Mouse (Mus musculus): ENCODE data around the gene Cdc14a. TPM values are rescaled to one million over a fixed set of nuclear protein-coding genes. Genes with fewer than 3 reads are reported as not detected.

The Cdc14a gene
- polyA plus RNA-seq, 1 experiment from 2014 or later: 14.3 TPM

DNA sequence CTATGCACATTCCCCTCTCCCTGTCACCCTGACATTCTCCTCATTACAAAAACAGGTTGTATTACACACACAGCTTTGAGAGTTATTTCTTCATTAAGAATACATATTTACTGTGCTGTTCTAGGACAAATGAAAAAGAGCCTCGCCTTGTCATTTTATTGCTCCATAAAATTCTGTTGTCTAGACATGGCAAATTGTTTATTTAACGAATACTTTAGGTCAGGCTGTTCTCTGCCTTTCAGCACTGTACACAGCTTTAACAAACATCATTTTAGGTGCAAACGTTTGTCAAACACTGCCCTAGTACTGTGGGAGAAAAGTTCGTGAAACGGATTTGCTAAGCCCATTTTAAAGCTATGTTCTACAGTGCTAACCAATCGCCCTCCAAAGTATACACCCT, 122.1 kb downstream of the Cdc14a start:
- no peak overlapping the region for H3K4me3 ChIP-seq (ENCODE audit: low read length)
- H3K27me3 ChIP-seq (ENCODE audit: insufficient read depth, low read length): no peaks in the 10 kb centered on the region
- H3K4me2 ChIP-seq (replicated peaks; ENCODE audit: low read depth, low read length): no peak overlapping the region
- H3K4me1 ChIP-seq (ENCODE audit: insufficient read depth, low read length): no peaks in the 10 kb centered on the region
- WGBS: 72% methylated on average over 6 of the region's 6 CpGs
- H3K27ac ChIP-seq (ENCODE audit: low read length): no peak overlapping the region
- H3K9me3 ChIP-seq (ENCODE audit: low read length): no peaks in the 10 kb centered on the region
- H3K9ac ChIP-seq (replicated peaks; ENCODE audit: low read length): no peak overlapping the region
- peaks cover 15% of the 10 kb centered on the region; the same call in 1 of the 2 replicates for H3K36me3 ChIP-seq (ENCODE audit: insufficient read depth, low read length)
- no peak for ATAC-seq (ENCODE audit: low FRiP score, low TSS enrichment)

DNA sequence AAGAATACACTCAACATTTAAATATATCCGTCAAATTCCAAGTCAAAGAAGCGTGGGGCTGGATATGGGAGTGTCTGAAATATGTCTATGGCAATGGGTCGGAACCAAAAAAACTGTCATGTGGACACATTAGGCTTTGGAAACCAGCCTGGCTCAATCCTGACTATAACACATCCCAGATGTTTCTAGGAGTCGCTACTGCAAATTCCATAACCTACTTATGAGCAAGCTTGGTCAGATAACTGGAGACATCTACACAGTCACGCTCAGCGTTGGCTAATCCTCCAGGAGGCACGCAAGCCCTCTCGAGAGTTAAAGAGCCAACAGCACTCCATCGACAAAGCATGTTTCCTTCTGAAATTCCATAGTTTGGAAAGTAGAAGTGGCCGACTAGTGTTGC, 125.1 kb downstream of the Cdc14a start:
- Histone ChIP-seq H3K27me3 (ENCODE audit: insufficient read depth, low read length) (no peaks in the 10 kb centered on the region), H3K4me1 (ENCODE audit: insufficient read depth, low read length) (no peaks in the 10 kb centered on the region), H3K36me3 (ENCODE audit: insufficient read depth, low read length) (peaks cover 33% of the 10 kb centered on the region), H3K9me3 (ENCODE audit: low read length) (no peaks in the 10 kb centered on the region), H3K4me2 (replicated peaks; ENCODE audit: low read depth, low read length) (no peak overlapping the region), H3K9ac (replicated peaks; ENCODE audit: low read length) (no peak overlapping the region), H3K27ac (ENCODE audit: low read length) (no peak overlapping the region), H3K4me3 (ENCODE audit: low read length) (no peak overlapping the region)
- 88% methylated on average over 10 of the region's 10 CpGs for WGBS
- no peak for ATAC-seq (ENCODE audit: low FRiP score, low TSS enrichment)

DNA sequence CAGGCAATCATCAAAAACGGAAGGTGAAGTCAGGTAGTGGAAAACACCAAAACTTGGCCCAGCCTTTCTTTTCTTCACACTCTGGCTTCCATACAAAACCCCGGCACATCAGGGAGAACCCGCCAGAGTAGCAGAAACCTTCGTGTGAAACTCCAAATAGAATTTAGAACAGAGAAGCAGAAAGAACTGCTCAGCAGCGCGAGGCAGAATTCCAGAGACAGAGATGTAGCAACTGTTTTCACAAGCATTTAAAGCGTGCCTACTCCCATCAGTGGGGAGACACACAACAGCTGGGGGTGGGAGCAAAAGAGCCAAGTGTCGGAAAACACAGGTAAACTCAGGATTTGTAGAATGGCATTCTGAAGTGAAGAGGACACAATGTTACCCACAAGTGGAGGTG, 125.8 kb downstream of the Cdc14a start:
- Histone ChIP-seq H3K27ac (ENCODE audit: low read length) (no peak overlapping the region), H3K4me3 (ENCODE audit: low read length) (no peak overlapping the region), H3K9ac (replicated peaks; ENCODE audit: low read length) (no peak overlapping the region), H3K4me2 (replicated peaks; ENCODE audit: low read depth, low read length) (no peak overlapping the region), H3K4me1 (ENCODE audit: insufficient read depth, low read length) (no peaks in the 10 kb centered on the region), H3K27me3 (ENCODE audit: insufficient read depth, low read length) (no peaks in the 10 kb centered on the region), H3K36me3 (ENCODE audit: insufficient read depth, low read length) (peaks cover 34% of the 10 kb centered on the region), H3K9me3 (ENCODE audit: low read length) (no peaks in the 10 kb centered on the region)
- 82% methylated on average over 8 of the region's 8 CpGs for WGBS
- no peak for ATAC-seq (ENCODE audit: low FRiP score, low TSS enrichment)

DNA sequence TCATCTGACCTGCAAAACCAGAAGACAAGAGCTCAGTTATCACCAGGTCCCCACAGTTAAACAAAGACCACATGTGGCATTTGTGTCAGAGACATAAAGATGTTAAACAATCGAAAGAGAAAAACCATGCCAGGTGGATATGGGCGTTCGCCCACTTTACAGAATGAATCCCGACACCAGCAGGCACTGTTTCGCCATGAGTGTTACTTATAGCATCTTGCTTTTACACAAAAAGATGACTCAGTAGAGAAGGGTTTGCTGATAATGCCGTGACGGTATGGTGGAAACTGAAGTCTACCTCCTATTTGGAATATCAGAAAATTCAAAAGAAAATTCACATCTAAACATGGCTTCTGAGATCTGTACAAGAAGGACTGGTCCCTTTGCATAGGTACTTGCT, 126.7 kb downstream of the Cdc14a start:
- no peak overlapping the region for H3K4me2 ChIP-seq (replicated peaks; ENCODE audit: low read depth, low read length)
- ATAC-seq (ENCODE audit: low FRiP score, low TSS enrichment): no peak
- H3K9ac ChIP-seq (replicated peaks; ENCODE audit: low read length): no peak overlapping the region
- H3K4me3 ChIP-seq (ENCODE audit: low read length): no peak overlapping the region
- no peak overlapping the region for H3K27ac ChIP-seq (ENCODE audit: low read length)
- WGBS: 92% methylated on average over 7 of the region's 7 CpGs
- H3K36me3 ChIP-seq (ENCODE audit: insufficient read depth, low read length): peaks cover 39% of the 10 kb centered on the region
- no peaks in the 10 kb centered on the region for H3K9me3 ChIP-seq (ENCODE audit: low read length)
- no peaks in the 10 kb centered on the region for H3K27me3 ChIP-seq (ENCODE audit: insufficient read depth, low read length)
- no peaks in the 10 kb centered on the region for H3K4me1 ChIP-seq (ENCODE audit: insufficient read depth, low read length)

DNA sequence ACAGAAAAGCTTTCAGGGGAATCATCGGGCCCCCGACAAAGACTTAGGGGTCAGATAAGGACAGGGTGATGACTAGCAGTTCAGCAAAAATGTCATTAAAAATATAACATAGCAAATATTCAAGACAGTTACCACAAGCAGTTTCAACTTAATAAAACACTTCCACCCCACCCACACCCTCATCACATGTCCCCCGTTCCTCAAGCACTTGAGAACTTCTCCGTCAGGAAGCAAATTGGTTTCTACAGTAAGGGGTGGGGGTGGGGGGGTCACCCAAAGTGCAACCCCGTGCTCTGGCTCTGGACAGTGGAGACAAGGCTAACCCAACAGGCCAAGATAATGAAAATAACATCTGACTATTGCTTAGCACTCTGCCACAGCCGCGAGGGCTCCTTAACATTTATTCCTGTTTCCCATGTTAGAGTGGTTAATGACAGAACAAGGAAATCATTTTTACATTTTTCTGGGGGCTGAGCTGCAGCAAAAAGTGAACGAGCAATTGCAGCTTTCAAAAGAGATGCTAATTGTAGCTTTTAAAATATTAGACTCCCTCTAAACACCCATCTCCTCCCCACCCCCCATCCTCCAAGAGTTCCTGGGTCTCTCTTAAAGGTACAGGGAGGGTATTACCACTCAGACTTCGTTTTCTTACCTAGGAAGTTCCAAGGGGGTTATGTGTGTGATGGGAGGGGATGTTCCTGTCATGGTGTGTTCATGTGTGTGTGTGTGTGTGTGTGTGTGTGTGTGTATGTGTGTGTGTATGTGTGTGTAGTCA, 133.6 kb downstream of the Cdc14a start:
- Histone ChIP-seq H3K4me3 (ENCODE audit: low read length) (no peak overlapping the region), H3K9me3 (ENCODE audit: low read length) (no peaks in the 10 kb centered on the region), H3K4me1 (ENCODE audit: insufficient read depth, low read length) (no peaks in the 10 kb centered on the region), H3K4me2 (replicated peaks; ENCODE audit: low read depth, low read length) (no peak overlapping the region), H3K27ac (ENCODE audit: low read length) (no peak overlapping the region), H3K9ac (replicated peaks; ENCODE audit: low read length) (no peak overlapping the region), H3K36me3 (ENCODE audit: insufficient read depth, low read length) (peaks cover 34% of the 10 kb centered on the region), H3K27me3 (ENCODE audit: insufficient read depth, low read length) (no peaks in the 10 kb centered on the region)
- 83% methylated on average over 9 of the region's 9 CpGs for WGBS
- no peak for ATAC-seq (ENCODE audit: low FRiP score, low TSS enrichment)

DNA sequence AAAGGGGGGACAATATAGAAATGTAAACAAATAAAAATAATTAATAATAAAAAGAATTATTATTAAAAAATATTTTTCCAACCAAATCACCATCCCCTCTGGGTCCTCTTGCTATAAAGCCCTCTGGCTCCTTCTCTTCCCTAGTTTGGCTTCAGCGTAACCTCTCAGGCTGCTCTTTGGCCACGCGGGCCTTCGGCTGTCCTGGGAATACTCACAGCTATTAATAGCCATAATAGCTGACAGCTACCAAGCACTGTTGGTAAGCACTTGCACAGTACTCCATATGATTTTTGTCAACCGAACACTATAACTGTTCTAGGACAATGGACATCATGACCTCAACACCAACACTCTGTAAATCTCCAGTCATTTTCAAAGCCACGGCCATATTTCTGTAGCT, 135.0 kb downstream of the Cdc14a start:
- ATAC-seq (ENCODE audit: low FRiP score, low TSS enrichment): peak; percentile 70; the same call in 1 of the 2 replicates
- Histone ChIP-seq H3K4me2 (replicated peaks; ENCODE audit: low read depth, low read length) (no peak overlapping the region), H3K36me3 (ENCODE audit: insufficient read depth, low read length) (peaks cover 23% of the 10 kb centered on the region), H3K9ac (replicated peaks; ENCODE audit: low read length) (no peak overlapping the region), H3K9me3 (ENCODE audit: low read length) (no peaks in the 10 kb centered on the region), H3K27me3 (ENCODE audit: insufficient read depth, low read length) (no peaks in the 10 kb centered on the region), H3K27ac (ENCODE audit: low read length) (no peak overlapping the region), H3K4me1 (ENCODE audit: insufficient read depth, low read length) (no peaks in the 10 kb centered on the region), H3K4me3 (ENCODE audit: low read length) (no peak overlapping the region)
- WGBS: 75% methylated on average over 6 of the region's 6 CpGs

DNA sequence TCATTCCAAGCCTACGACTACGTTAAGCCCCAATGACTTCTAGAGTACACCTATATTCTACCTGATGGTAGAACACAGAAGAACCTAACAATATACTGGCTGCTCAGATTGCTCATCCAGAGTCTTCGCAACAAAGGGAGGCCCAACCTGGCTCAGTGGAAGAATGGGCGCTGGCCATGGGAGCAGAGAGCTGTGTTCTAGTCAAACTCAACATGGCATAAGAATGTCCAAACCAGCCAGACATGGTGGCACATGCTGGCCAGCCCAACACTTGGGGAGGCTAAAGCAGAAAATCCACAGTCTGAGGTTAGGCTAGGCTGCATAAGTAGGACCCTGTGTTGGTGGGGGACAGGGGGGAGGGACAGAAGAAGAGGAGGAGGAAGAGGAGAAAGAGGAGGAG, 139.1 kb downstream of the Cdc14a start:
- Histone ChIP-seq H3K4me3 (ENCODE audit: low read length) (no peak overlapping the region), H3K27me3 (ENCODE audit: insufficient read depth, low read length) (no peaks in the 10 kb centered on the region), H3K36me3 (ENCODE audit: insufficient read depth, low read length) (0 out of 2 replicates have a peak, but pooled peaks cover 5% of the 10 kb centered on the region), H3K4me1 (ENCODE audit: insufficient read depth, low read length) (no peaks in the 10 kb centered on the region), H3K27ac (ENCODE audit: low read length) (no peak overlapping the region), H3K9ac (replicated peaks; ENCODE audit: low read length) (no peak overlapping the region), H3K9me3 (ENCODE audit: low read length) (no peaks in the 10 kb centered on the region), H3K4me2 (replicated peaks; ENCODE audit: low read depth, low read length) (no peak overlapping the region)
- ATAC-seq (ENCODE audit: low FRiP score, low TSS enrichment): no peak
- 97% methylated on average over 4 of the region's 4 CpGs for WGBS

DNA sequence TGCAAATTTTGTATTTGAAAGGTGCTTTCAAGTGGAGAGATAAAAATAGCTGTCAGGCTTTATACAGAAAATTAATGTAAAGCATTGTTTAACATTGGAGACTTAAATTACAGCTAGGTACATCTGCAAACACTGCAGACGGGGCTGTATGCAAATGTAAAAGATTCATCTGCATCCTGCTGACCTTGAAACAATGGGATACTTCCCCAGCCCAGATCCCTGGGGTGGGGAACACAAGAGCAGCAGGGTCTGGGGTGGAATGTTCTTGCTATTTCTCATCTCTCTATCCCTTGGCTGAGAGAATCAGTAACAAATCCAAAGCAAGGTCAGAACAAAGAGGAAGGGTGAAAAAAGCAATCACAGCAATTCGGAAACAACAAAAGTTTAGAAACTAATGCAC, 139.8 kb downstream of the Cdc14a start:
- H3K27ac ChIP-seq (ENCODE audit: low read length): no peak overlapping the region
- ATAC-seq (ENCODE audit: low FRiP score, low TSS enrichment): no peak
- 0 out of 2 replicates have a peak, but pooled peaks cover 4% of the 10 kb centered on the region for H3K36me3 ChIP-seq (ENCODE audit: insufficient read depth, low read length)
- no peak overlapping the region for H3K4me2 ChIP-seq (replicated peaks; ENCODE audit: low read depth, low read length)
- no peaks in the 10 kb centered on the region for H3K27me3 ChIP-seq (ENCODE audit: insufficient read depth, low read length)
- no peak overlapping the region for H3K4me3 ChIP-seq (ENCODE audit: low read length)
- no peak overlapping the region for H3K9ac ChIP-seq (replicated peaks; ENCODE audit: low read length)
- WGBS: 51% methylated on average over 2 of the region's 2 CpGs
- H3K4me1 ChIP-seq (ENCODE audit: insufficient read depth, low read length): no peaks in the 10 kb centered on the region
- no peaks in the 10 kb centered on the region for H3K9me3 ChIP-seq (ENCODE audit: low read length)

DNA sequence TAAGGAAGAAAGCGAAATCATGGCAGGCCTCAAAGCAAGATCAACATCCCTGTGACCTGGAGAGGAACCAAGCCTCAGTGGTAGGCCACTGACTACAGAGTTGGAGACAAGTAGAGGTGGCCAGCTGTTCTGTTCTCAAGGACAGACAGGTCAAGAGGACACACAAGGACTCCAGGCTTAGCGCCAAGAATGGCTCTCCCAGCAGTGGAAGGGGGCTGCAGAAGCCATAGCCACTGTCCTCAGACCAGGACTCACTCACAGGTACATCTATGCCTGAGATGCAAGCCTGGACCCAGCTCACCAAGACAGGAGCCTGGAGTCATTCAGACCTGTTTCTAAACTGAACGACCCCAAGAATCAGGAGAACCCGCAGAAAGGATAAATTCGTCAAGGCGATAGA, 142.2 kb downstream of the Cdc14a start:
- Histone ChIP-seq H3K4me2 (replicated peaks; ENCODE audit: low read depth, low read length) (no peak overlapping the region), H3K4me3 (ENCODE audit: low read length) (no peak overlapping the region), H3K9ac (replicated peaks; ENCODE audit: low read length) (no peak overlapping the region), H3K9me3 (ENCODE audit: low read length) (no peaks in the 10 kb centered on the region), H3K27ac (ENCODE audit: low read length) (no peak overlapping the region), H3K4me1 (ENCODE audit: insufficient read depth, low read length) (no peaks in the 10 kb centered on the region), H3K36me3 (ENCODE audit: insufficient read depth, low read length) (no peaks in the 10 kb centered on the region), H3K27me3 (ENCODE audit: insufficient read depth, low read length) (no peaks in the 10 kb centered on the region)
- ATAC-seq (ENCODE audit: low FRiP score, low TSS enrichment): no peak
- 87% methylated on average over 6 of the region's 6 CpGs for WGBS

DNA sequence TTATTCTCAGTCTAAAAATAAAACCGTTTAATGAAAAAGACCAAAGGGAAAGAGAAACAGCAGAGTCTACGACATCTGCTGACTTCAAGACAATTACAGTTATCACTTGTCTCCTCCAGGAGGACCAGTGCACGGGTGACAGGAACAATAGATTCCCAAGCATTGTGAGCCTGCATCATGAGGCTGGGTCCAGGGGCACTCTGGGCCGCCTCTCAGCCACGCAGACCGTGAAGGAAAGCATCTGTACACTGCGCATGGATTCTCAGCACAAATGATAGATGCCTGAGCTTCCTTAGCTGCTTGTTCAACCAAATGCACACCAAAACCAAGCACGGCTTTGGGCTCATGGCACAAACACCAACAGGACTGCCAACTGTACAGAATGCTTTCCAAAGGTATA, 146.7 kb downstream of the Cdc14a start:
- no peak for ATAC-seq (ENCODE audit: low FRiP score, low TSS enrichment)
- H3K9ac ChIP-seq (replicated peaks; ENCODE audit: low read length): no peak overlapping the region
- 80% methylated on average over 8 of the region's 8 CpGs for WGBS
- H3K4me1 ChIP-seq (ENCODE audit: insufficient read depth, low read length): no peaks in the 10 kb centered on the region
- H3K27ac ChIP-seq (ENCODE audit: low read length): no peak overlapping the region
- no peak overlapping the region for H3K4me2 ChIP-seq (replicated peaks; ENCODE audit: low read depth, low read length)
- no peaks in the 10 kb centered on the region for H3K27me3 ChIP-seq (ENCODE audit: insufficient read depth, low read length)
- H3K36me3 ChIP-seq (ENCODE audit: insufficient read depth, low read length): no peaks in the 10 kb centered on the region
- no peak overlapping the region for H3K4me3 ChIP-seq (ENCODE audit: low read length)
- no peaks in the 10 kb centered on the region for H3K9me3 ChIP-seq (ENCODE audit: low read length)
